Mouse (Mus musculus): Measurements from ENCODE around the gene Gm20388.

The Gm20388 gene

DNA sequence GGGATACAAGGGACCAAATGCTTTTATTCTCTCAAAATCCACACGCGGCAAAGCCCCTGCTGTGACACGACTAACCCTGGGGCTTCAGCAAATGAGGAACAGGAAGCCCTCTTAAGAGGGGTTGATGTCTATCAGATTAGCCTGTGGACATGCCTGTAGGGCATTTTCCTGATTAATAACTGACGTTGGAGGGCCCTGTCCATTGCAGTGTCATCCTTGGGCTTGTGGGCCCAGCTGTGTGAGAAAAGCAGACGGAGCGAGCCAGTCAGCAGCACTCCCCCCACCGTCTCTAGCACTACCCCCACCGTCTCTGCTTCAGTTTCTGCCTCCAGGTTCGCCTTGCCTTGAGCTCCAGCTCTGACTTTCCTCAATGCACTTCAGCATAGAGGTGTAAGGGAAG, 2856.6 kb downstream of the Gm20388 start:
- DNase-seq, result no peak

DNA sequence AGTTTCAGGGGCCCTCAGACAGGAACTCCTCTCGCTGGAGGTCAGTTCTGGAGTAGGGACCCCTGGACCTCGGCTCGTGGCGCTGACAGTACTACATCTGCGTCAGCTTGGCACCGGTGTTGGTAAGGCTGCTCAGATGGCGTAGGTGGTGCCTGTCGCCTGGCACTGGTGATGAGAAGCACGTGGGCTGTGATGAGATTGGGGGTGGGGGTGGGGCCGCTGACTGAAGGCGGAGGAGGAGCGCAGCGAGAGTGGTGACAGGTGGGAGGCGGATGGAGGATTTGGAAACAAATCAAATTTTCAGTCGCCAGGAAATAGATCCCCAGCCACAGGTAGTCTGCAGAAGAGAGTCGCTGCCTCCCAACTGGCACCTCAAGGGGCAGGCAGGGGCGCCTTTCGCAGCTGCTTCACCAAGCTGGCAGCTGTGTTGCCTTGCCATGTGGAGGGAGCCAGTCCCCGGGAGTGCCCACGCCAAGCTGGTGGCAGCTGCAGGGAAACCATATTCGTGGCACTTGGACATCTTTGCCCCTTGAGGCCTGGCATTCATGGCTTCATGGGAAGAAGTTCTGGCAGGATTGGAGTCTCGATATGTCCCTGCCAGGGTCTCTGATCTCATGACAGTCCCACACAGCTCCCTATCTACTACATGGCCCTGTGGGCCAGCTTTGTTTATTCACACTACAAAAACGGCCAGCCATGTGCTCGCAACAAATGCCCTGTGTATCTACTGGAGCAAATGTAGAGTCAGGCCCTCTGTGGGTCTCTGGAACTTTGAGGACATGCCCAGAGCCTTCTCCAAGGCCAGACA, 2858.8 kb downstream of the Gm20388 start:
- no peak for DNase-seq

- no peak for DNase-seq
Measured at GRCm38 (mm10) chr8:122772431-122773060, 2861.9 kb downstream of the Gm20388 start.

- peak; percentile 64 for DNase-seq
Measured at GRCm38 (mm10) chr8:122775285-122776155, 2864.9 kb downstream of the Gm20388 start, which contains the start of gene Acsf3. Gene Acsf3 (plus strand): TSS chr8:122775486.

- DNase-seq, result no peak
Measured at GRCm38 (mm10) chr8:122777701-122778100, 2867.1 kb downstream of the Gm20388 start.

- DNase-seq, result no peak
Measured at GRCm38 (mm10) chr8:122778703-122779239, 2868.1 kb downstream of the Gm20388 start.

GRCm38 (mm10) chr8:122779255-122779654, 2868.6 kb downstream of the Gm20388 start:
- peak; percentile 68 for DNase-seq

- DNase-seq, result no peak
Measured at GRCm38 (mm10) chr8:122784756-122785155, 2874.1 kb downstream of the Gm20388 start.

DNA sequence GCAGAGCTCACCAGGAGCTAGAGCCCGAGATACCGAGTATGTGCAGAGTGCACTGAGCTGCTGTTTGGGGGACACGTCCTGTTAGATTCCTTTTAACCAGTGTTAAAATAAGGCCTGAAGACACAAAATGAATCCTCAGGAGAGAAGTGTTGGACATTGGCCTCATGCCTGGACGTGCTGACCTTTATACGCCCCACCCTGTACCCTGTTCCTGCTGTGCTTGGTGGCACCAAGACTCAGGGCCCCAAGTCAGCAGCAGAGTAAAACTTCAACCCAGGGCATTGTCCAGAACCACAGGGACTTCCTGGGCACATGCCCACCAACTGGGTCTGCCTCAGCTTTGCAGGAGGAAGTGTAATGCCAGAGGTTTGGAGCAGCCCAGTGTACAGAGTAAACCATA, 2879.2 kb downstream of the Gm20388 start:
- no peak for DNase-seq

GRCm38 (mm10) chr8:122793375-122794174, 2882.9 kb downstream of the Gm20388 start:
- DNase-seq, result no peak

GRCm38 (mm10) chr8:122794175-122794454, 2883.5 kb downstream of the Gm20388 start:
- no peak for DNase-seq

DNA sequence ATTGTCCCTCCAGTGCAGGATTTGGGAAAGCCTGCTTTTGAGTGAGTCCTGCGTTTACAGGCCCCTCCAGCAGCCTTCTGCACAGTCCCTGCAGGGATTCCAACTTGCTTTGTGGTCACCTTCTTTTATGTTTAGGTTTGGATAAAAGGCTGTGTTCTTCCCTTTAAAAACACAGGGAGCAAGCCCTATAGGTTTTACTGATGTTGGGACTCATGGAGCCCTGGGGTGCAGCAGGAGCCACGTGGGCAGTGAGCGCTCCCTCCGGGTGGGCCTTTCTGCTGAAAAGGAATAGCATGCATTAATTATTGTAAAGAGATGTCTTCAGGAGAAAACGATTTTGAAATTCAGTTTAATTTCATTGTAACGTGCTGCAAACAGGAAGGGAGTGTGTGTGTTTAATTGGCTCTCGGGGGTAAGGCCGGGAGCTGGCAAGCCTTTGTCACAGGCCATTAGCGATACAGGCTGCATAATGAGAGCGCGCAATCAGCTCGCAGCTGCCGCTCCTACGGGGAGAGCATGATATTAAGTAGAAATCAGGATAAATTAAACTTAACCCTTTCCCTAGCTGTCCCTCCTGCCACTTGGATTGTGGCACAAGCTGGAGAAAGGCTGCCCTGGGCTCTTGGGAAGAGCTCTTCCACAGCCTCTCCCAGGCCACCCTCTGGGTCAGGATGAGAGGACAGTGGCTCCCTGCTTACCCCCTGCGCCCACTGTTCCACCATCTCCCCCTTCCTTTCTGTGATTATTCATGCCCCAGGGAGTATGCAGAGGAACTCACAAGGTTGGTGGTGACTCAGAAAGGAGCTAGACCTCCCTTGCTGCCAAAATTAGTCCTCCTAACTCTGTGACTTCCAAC, 2893.5 kb downstream of the Gm20388 start:
- no peak for DNase-seq

- DNase-seq, result no peak
Measured at GRCm38 (mm10) chr8:122805349-122805748, 2894.7 kb downstream of the Gm20388 start.

DNA sequence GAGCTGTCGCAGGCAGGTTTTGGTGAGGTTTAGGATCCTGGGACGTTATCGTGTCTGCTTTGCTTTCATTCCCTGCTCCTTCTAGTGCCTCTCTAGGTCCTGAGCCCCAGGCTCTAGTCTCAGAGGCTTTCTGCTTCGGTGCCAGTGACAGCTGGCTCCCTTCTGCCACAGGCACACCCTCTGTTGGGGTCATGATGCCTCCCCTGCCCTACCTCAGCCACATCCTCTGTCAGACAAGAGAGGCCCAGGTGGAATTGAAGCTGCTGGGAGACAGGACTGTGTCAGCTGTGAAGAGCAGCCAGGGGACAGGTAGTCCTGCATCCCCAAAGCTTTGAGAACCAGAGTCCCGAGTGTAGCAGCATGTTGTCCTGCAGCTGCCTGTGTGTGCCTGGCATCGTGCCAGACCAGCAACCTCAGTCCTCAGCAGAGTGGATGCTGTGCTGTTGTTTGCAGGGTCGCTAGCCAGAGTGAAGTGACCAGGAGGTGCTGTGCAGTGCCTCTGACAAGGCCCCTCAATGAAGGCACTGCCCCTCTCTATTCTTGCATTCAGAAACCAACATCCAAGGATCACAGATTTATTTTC, 2896.4 kb downstream of the Gm20388 start:
- no peak for DNase-seq

- no peak for DNase-seq
Measured at GRCm38 (mm10) chr8:122807907-122808306, 2897.3 kb downstream of the Gm20388 start.

DNA sequence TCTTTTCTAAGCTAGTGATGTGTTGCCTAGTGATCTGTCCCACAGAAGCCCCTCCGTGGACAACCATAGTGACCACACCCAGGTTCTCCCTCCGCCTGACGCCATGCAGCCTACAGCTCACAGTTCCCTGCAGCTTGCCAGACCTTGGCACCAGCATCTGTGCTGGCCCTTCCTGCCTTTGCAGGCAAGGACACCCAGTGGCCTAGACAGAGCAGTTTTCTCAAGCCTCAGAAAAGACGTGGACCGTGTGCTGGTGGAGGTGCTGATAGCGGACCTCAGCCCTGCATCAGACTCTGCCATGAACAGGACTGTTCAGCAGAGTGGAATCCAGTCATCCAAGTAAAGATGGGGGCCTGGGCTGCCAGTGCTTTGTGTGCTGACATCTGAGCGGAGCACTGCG, 2899.7 kb downstream of the Gm20388 start:
- no peak for DNase-seq

DNA sequence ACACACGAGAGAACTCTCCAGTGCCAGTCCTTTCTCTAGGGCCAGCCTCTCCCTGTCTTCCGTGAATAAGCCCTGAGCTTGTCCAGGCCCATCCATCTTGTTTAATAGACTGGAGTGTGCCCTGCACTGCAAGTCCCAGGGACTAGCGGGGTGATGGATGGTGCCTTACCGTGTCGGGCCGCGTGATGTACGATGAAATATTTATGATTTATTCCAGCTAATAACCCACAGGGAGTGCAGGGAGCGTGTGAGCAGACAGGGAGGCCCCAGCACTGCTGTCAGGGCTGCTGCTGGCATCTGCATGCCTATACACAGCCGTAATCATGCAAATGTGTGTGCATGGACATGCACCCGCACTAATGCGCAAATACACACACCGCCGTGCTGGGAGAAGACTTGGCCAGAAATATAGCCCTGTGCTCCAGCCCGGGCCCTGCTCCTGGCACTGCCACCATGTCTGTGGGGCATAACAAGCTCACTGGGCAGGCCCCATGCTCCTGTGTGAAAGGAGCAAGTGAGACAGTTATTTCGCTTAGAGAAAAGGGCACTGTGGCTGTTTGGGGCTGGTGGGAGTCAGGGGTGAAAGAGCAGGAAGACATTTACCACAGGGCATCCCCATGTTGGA, 2901.3 kb downstream of the Gm20388 start:
- no peak for DNase-seq

GRCm38 (mm10) chr8:122812610-122813250, 2902.1 kb downstream of the Gm20388 start:
- peak; percentile 44 for DNase-seq

DNA sequence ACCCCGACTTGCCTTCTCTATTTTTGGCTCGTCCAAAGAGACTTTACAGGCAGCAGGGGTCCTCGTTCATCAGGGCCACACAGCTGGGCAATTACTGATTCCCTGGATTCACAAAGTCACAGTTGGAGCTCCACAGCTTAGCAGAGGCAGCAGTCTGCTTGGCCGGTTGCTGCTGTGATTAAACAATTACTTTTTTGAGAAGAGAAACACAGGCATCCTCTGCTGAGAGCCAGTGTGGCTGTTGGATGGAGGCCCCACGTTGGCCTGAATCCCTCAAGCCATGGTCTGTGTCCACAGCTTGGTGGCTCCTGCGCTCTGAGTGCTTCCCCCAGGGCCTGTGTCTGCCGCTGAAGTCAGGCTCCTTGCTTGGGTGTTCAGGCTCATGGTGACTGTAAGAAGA, 2904.0 kb downstream of the Gm20388 start:
- no peak for DNase-seq

- no peak for DNase-seq
Measured at GRCm38 (mm10) chr8:122816965-122817364, 2906.3 kb downstream of the Gm20388 start.

Measured in liver (tissue).